20 mouse cellular contexts compared by ENCODE assay signal in genomic region chr2:132272694-132273389, GRCm38 (mm10). TPM values are rescaled to one million over a fixed set of nuclear protein-coding genes. Genes with fewer than 3 reads are reported as not detected.
DNase-seq lines count a peak whose midpoint lies in the region; ATAC-seq and TF ChIP-seq lines count a peak whose summit lies in the region.
"Had no signal": no experiment of that assay in that cellular context is flagged by ENCODE, and none has a peak within 500 bp of the region (broad histone marks: within the 10 kb centered on the region; RNA-seq: fewer than 3 reads in every experiment).

No protein-coding gene starts in this region.

- no peaks in the 10 kb centered on the region for H3K27me3 ChIP-seq in cerebellum, adult 2 months (ENCODE audit: control insufficient read depth, insufficient read depth, low read length)
- H3K27me3 ChIP-seq in megakaryocyte, embryonic 14.5 days (replicated peaks): no peaks in the 10 kb centered on the region
- H3K27me3 ChIP-seq: forebrain, embryonic 13.5 days; hindbrain, embryonic 13.5 days had no signal

- no peak for TF ChIP-seq POLR2A in cerebellum, adult 2 months (IDR thresholded peaks at IDR 0.05; ENCODE audit: borderline replicate concordance, insufficient read depth, low read length)

- no peak for TF ChIP-seq CTCF in cerebellum, adult 2 months (IDR thresholded peaks at IDR 0.05; ENCODE audit: borderline replicate concordance, insufficient read depth, low read depth, low read length)
- no peak for TF ChIP-seq CTCF in layer of hippocampus, adult 2 months (conservative IDR thresholded peaks at IDR 0.05)

- 56% methylated on average over 6 of the region's 6 CpGs for WGBS in cerebellum, adult 2 months

- H3K4me1 ChIP-seq in cerebellum, adult 2 months (ENCODE audit: control insufficient read depth, insufficient read depth, low read length): peaks cover 22% of the 10 kb centered on the region
- H3K4me1 ChIP-seq in megakaryocyte, embryonic 14.5 days: peaks cover 89% of the 10 kb centered on the region

- H3K4me3 ChIP-seq in cerebellum, adult 2 months (replicated peaks; ENCODE audit: insufficient read depth, low read depth, low read length): no peak overlapping the region
- no peak overlapping the region for H3K4me3 ChIP-seq in layer of hippocampus, adult 2 months
- H3K4me3 ChIP-seq in megakaryocyte, embryonic 14.5 days (replicated peaks): peak overlapping the region; percentile 70
- H3K4me3 ChIP-seq: embryonic facial prominence, embryonic 10.5 days; forebrain, embryonic 13.5 days; hindbrain, embryonic 13.5 days had no signal

- no peak for ATAC-seq in megakaryocyte, adult 5-6 weeks (ENCODE audit: poor library complexity, severe bottlenecking)
- ATAC-seq: CD4-positive, CD25-positive, alpha-beta regulatory T cell, adult 4 months; forebrain, embryonic 13.5 days; forebrain, postnatal 0 days; hindbrain, postnatal 0 days had no signal

- H3K9me3 ChIP-seq in megakaryocyte, embryonic 14.5 days: no peaks in the 10 kb centered on the region
- H3K9me3 ChIP-seq: embryonic facial prominence, embryonic 10.5 days; forebrain, embryonic 13.5 days; G1E; hindbrain, embryonic 13.5 days had no signal

- peak in 1 of 2 experiments; percentile 38 for DNase-seq in cerebellum, adult 2 months
- DNase-seq in cerebellum, adult 8-10 months: no peak
- DNase-seq in layer of hippocampus, adult 2 months (ENCODE audit: low spot score in 2 of 2): no peak
- DNase-seq in layer of hippocampus, postnatal 10 days (ENCODE audit: low spot score in 2 of 2): no peak
- no peak for DNase-seq in ovary, postnatal 36 days (ENCODE audit: low spot score)
- DNase-seq: adrenal gland, postnatal 10 days; B cell, adult 2 months; cerebellum, adult 11-12 months; cerebellum, postnatal 10 days; forebrain, postnatal 0 days; gastrocnemius, postnatal 14 days; heart, postnatal 14 days had no signal

- peaks cover 66% of the 10 kb centered on the region for H3K36me3 ChIP-seq in megakaryocyte, embryonic 14.5 days (replicated peaks; ENCODE audit: low read length)
- H3K36me3 ChIP-seq: hindbrain, embryonic 13.5 days had no signal

- peak overlapping the region; percentile 57; the same call in 1 of the 2 replicates for H3K27ac ChIP-seq in cerebellum, adult 2 months (ENCODE audit: insufficient read depth, low read length)
- peak overlapping the region; percentile 37 for H3K27ac ChIP-seq in layer of hippocampus, adult 2 months
- H3K27ac ChIP-seq: embryonic facial prominence, embryonic 10.5 days; forebrain, embryonic 13.5 days; hindbrain, embryonic 13.5 days; hindbrain, postnatal 0 days had no signal

RNA-seq across cellular contexts. Expression of gene Cds2, which starts 9.9 kb away (rescaled TPM):
- polyA plus RNA-seq in cerebellum, adult 2 months (2012; rRNA removed): 152 and 155 TPM in 2 replicates
- 100 to 1,000 TPM; 257 to 258 TPM for total RNA-seq in layer of hippocampus, adult 2 months (2021)
- 100 to 1,000 TPM; 165 to 168 TPM for total RNA-seq in layer of hippocampus, postnatal 10 days (2021)
- 13.8 and 21.9 TPM in 2 replicates for polyA plus RNA-seq in megakaryocyte, embryonic 14.5 days (2012; ENCODE audit: insufficient read depth, low replicate concordance)
- total RNA-seq in megakaryocyte, adult 5-6 weeks (2015): 17.9 and 32.0 TPM in 2 replicates
- 24.4 and 26.3 TPM in 2 replicates for total RNA-seq in megakaryocyte, adult 5-6 weeks (2017)

RNA-seq across cellular contexts. Expression of gene Pcna, which starts 19.7 kb away (rescaled TPM):
- 69.3 and 73.1 TPM in 2 replicates for polyA plus RNA-seq in cerebellum, adult 2 months (2012; rRNA removed)
- 10 to 100 TPM; 47.2 to 51.9 TPM for total RNA-seq in layer of hippocampus, adult 2 months (2021)
- total RNA-seq in layer of hippocampus, postnatal 10 days (2021): 10 to 100 TPM; 55.0 to 59.2 TPM
- polyA plus RNA-seq in megakaryocyte, embryonic 14.5 days (2012; ENCODE audit: insufficient read depth, low replicate concordance): 6.9 and 19.1 TPM in 2 replicates
- 619 and 646 TPM in 2 replicates for total RNA-seq in megakaryocyte, adult 5-6 weeks (2015)
- 482 and 494 TPM in 2 replicates for total RNA-seq in megakaryocyte, adult 5-6 weeks (2017)

RNA-seq across cellular contexts. Expression of gene Tmem230, which starts 25.2 kb away (rescaled TPM):
- 81.9 and 93.6 TPM in 2 replicates for polyA plus RNA-seq in cerebellum, adult 2 months (2012; rRNA removed)
- 10 to 100 TPM; 30.3 to 32.9 TPM for total RNA-seq in layer of hippocampus, adult 2 months (2021)
- 10 to 100 TPM; 24.1 to 26.0 TPM for total RNA-seq in layer of hippocampus, postnatal 10 days (2021)
- 23.1 and 24.3 TPM in 2 replicates for polyA plus RNA-seq in megakaryocyte, embryonic 14.5 days (2012; ENCODE audit: insufficient read depth, low replicate concordance)
- 44.3 and 52.5 TPM in 2 replicates for total RNA-seq in megakaryocyte, adult 5-6 weeks (2015)
- 18.4 and 18.8 TPM in 2 replicates for total RNA-seq in megakaryocyte, adult 5-6 weeks (2017)

Comparison
In these comparisons a context has a peak if more than half of its experiments do, and no peak if none do; other contexts are left out.
1. RNA of gene Cds2, which starts 9.9 kb away (total RNA-seq): 257 to 258 TPM in layer of hippocampus, adult 2 months and 165 to 168 TPM in layer of hippocampus, postnatal 10 days; 17.9 to 32.0 TPM in megakaryocyte, adult 5-6 weeks; every median in the first group is over 4 times any median in the second.
2. RNA of gene Pcna, which starts 19.7 kb away (total RNA-seq): 482 to 646 TPM in megakaryocyte, adult 5-6 weeks; 55.0 to 59.2 TPM in layer of hippocampus, postnatal 10 days and 47.2 to 51.9 TPM in layer of hippocampus, adult 2 months; every median in the first group is over 4 times any median in the second.